In genomic region chr2:63207435-63207834, GRCm38 (mm10) we compare ENCODE assay signal across 21 mouse cellular contexts. TPM values are rescaled to one million over a fixed set of nuclear protein-coding genes. Genes with fewer than 3 reads are reported as not detected.
DNase-seq lines count a peak whose midpoint lies in the region; ATAC-seq and TF ChIP-seq lines count a peak whose summit lies in the region.
"Had no signal": no experiment of that assay in that cellular context is flagged by ENCODE, and none has a peak within 500 bp of the region (broad histone marks: within the 10 kb centered on the region; RNA-seq: fewer than 3 reads in every experiment).

No protein-coding gene starts in this region.

- H3K9me3 ChIP-seq in forebrain, embryonic 13.5 days (replicated peaks), result no peaks in the 10 kb centered on the region
- no peaks in the 10 kb centered on the region for H3K9me3 ChIP-seq in forebrain, embryonic 11.5 days (ENCODE audit: control insufficient read depth, low read length)
- H3K9me3 ChIP-seq in forebrain, embryonic 16.5 days (ENCODE audit: control insufficient read depth, low read length), result no peaks in the 10 kb centered on the region
- H3K9me3 ChIP-seq: embryonic facial prominence, embryonic 10.5 days; heart, embryonic 12.5 days; hindbrain, embryonic 10.5 days; hindbrain, embryonic 15.5 days had no signal

- H3K27me3 ChIP-seq in forebrain, embryonic 13.5 days, result no peaks in the 10 kb centered on the region
- no peaks in the 10 kb centered on the region for H3K27me3 ChIP-seq in forebrain, embryonic 11.5 days (ENCODE audit: control insufficient read depth, insufficient read depth, low read length)
- no peaks in the 10 kb centered on the region for H3K27me3 ChIP-seq in forebrain, embryonic 16.5 days (replicated peaks; ENCODE audit: control insufficient read depth, insufficient read depth, low read length)
- H3K27me3 ChIP-seq: CH12.LX; heart, embryonic 12.5 days; hindbrain, embryonic 15.5 days; Patski had no signal

- no peak overlapping the region for H3K4me2 ChIP-seq in forebrain, embryonic 13.5 days
- no peak overlapping the region for H3K4me2 ChIP-seq in forebrain, embryonic 11.5 days (ENCODE audit: low read depth, low read length, severe bottlenecking)
- no peak overlapping the region for H3K4me2 ChIP-seq in forebrain, embryonic 16.5 days (ENCODE audit: low read length)
- H3K4me2 ChIP-seq: heart, embryonic 12.5 days; hindbrain, embryonic 15.5 days had no signal

- TF ChIP-seq POLR2A in brain, embryonic 14.5 days (IDR thresholded peaks at IDR 0.05; ENCODE audit: borderline replicate concordance, extremely low read depth, insufficient read depth, insufficient read length, poor library complexity, severe bottlenecking), result no peak

- no peak for DNase-seq in forebrain, embryonic 11.5 days (ENCODE audit: low spot score)
- peak; percentile 6 to 16 for DNase-seq in layer of hippocampus, postnatal 10 days (ENCODE audit: low spot score in 2 of 2)
- DNase-seq in layer of hippocampus, adult 8-10 months (ENCODE audit: low spot score in 2 of 2), result no peak
- peak; percentile 81 for DNase-seq in brain, embryonic 14.5 days (ENCODE audit: low read depth)
- DNase-seq in kidney, adult 9 months, result no peak
- DNase-seq: adrenal gland, postnatal 14 days; cerebellum, adult 9-10 months; gastrocnemius, postnatal 14 days had no signal

- peak; percentile 79; the same call in 1 of the 2 replicates for ATAC-seq in forebrain, embryonic 13.5 days
- ATAC-seq in forebrain, embryonic 11.5 days (replicated peaks; ENCODE audit: low FRiP score), result no peak
- ATAC-seq in forebrain, embryonic 16.5 days, result peak; percentile 93
- ATAC-seq: activated CD4-positive, CD25-positive, alpha-beta regulatory T cell, adult 4 months; inflammation-experienced regulatory T-cells, adult 6 months; intestine, postnatal 0 days; Patski had no signal

- no peak overlapping the region for H3K9ac ChIP-seq in forebrain, embryonic 13.5 days
- H3K9ac ChIP-seq in forebrain, embryonic 11.5 days (ENCODE audit: low read length), result no peak overlapping the region
- no peak overlapping the region for H3K9ac ChIP-seq in forebrain, embryonic 16.5 days (replicated peaks; ENCODE audit: low read depth, low read length)
- H3K9ac ChIP-seq: heart, embryonic 12.5 days; hindbrain, embryonic 15.5 days had no signal

- no peaks in the 10 kb centered on the region for H3K36me3 ChIP-seq in forebrain, embryonic 13.5 days (ENCODE audit: poor library complexity, severe bottlenecking)
- no peaks in the 10 kb centered on the region for H3K36me3 ChIP-seq in forebrain, embryonic 11.5 days (ENCODE audit: control insufficient read depth, insufficient read depth, low read length)
- H3K36me3 ChIP-seq in forebrain, embryonic 16.5 days (ENCODE audit: control insufficient read depth, insufficient read depth), result no peaks in the 10 kb centered on the region
- H3K36me3 ChIP-seq: embryonic facial prominence, embryonic 10.5 days; heart, embryonic 12.5 days; hindbrain, embryonic 10.5 days; hindbrain, embryonic 15.5 days had no signal

- 51% methylated on average over 3 of the region's 3 CpGs for WGBS in forebrain, embryonic 13.5 days
- WGBS in forebrain, embryonic 11.5 days, result 66% methylated on average over 3 of the region's 3 CpGs
- 22% methylated on average over 3 of the region's 3 CpGs for WGBS in forebrain, embryonic 16.5 days

- H3K27ac ChIP-seq in forebrain, embryonic 13.5 days, result no peak overlapping the region
- H3K27ac ChIP-seq in forebrain, embryonic 11.5 days (ENCODE audit: low read depth, low read length), result no peak overlapping the region
- H3K27ac ChIP-seq in forebrain, embryonic 16.5 days (ENCODE audit: low read length), result no peak overlapping the region
- H3K27ac ChIP-seq: embryonic facial prominence, embryonic 10.5 days; hindbrain, embryonic 10.5 days; hindbrain, embryonic 15.5 days had no signal

- H3K4me3 ChIP-seq in forebrain, embryonic 13.5 days, result no peak overlapping the region
- no peak overlapping the region for H3K4me3 ChIP-seq in forebrain, embryonic 11.5 days (ENCODE audit: low read depth, low read length)
- no peak overlapping the region for H3K4me3 ChIP-seq in forebrain, embryonic 16.5 days (replicated peaks; ENCODE audit: low read length)
- H3K4me3 ChIP-seq: embryonic facial prominence, embryonic 10.5 days; heart, embryonic 12.5 days; hindbrain, embryonic 10.5 days; hindbrain, embryonic 15.5 days had no signal

- TF ChIP-seq CTCF in brain, embryonic 14.5 days (IDR thresholded peaks at IDR 0.05; ENCODE audit: borderline replicate concordance, extremely low read depth, insufficient read depth, insufficient read length), result no peak

- H3K4me1 ChIP-seq in forebrain, embryonic 13.5 days, result no peaks in the 10 kb centered on the region
- H3K4me1 ChIP-seq in forebrain, embryonic 11.5 days (replicated peaks; ENCODE audit: control insufficient read depth, insufficient read depth, low read length), result no peaks in the 10 kb centered on the region
- H3K4me1 ChIP-seq in forebrain, embryonic 16.5 days (replicated peaks; ENCODE audit: control insufficient read depth, insufficient read depth, low read length), result no peaks in the 10 kb centered on the region; the same call in 1 of the 2 replicates
- H3K4me1 ChIP-seq: embryonic facial prominence, embryonic 10.5 days; heart, embryonic 12.5 days; hindbrain, embryonic 10.5 days; hindbrain, embryonic 15.5 days had no signal

RNA-seq across cellular contexts. Expression of gene Kcnh7, which starts 23.3 kb away (rescaled TPM):
- 9.5 and 9.8 TPM in 2 replicates for polyA plus RNA-seq in forebrain, embryonic 13.5 days (2015; fragmentation: Nextera tagmentation; extraction: Ambion mirVana)
- polyA plus RNA-seq in forebrain, embryonic 11.5 days (2014; fragmentation: Nextera tagmentation; extraction: Ambion mirVana), result 2.6 and 2.7 TPM in 2 replicates
- total RNA-seq in layer of hippocampus, postnatal 10 days (2021), result 10 to 100 TPM; 31.4 to 41.1 TPM
- 10 to 100 TPM; 32.9 to 44.1 (median 35.3) TPM for total RNA-seq in layer of hippocampus, adult 8-10 months (2022)
- polyA plus RNA-seq in brain, embryonic 14.5 days (2012; rRNA removed), result 5.9 and 7.5 TPM in 2 replicates
- 9.7 and 14.1 TPM in 2 replicates for polyA plus RNA-seq in forebrain, embryonic 16.5 days (2015; fragmentation: Nextera tagmentation; extraction: Ambion mirVana)
- total RNA-seq: adrenal gland, adult 18-20 months; CH12.LX; granulocyte monocyte progenitor cell, adult 5-6 weeks had no signal

Comparison
In these comparisons a context has a peak if more than half of its experiments do, and no peak if none do; other contexts are left out.
1. DNase-seq: peak in layer of hippocampus, postnatal 10 days (2 of 2) and brain, embryonic 14.5 days (single experiment); none in forebrain, embryonic 11.5 days (single experiment), layer of hippocampus, adult 8-10 months (0 of 2) and kidney, adult 9 months (single experiment).